Mouse (Mus musculus): ENCODE measurements around the gene Grk6. TPM values are rescaled to one million over a fixed set of nuclear protein-coding genes. Genes with fewer than 3 reads are reported as not detected.

Grk6 gene
- polyA plus RNA-seq, 1 experiment from 2014 or later: 58.5 TPM

- Histone ChIP-seq H3K36me3 (peaks cover 16% of the 10 kb centered on the region), H3K9ac (replicated peaks) (no peak overlapping the region), H3K27me3 (peaks cover 5% of the 10 kb centered on the region), H3K4me1 (peaks cover 29% of the 10 kb centered on the region), H3K27ac (replicated peaks) (0 out of 2 replicates have a peak overlapping the region, but pooled peaks have one; percentile 15), H3K4me3 (no peak overlapping the region), H3K9me3 (no peaks in the 10 kb centered on the region), H3K4me2 (replicated peaks) (0 out of 2 replicates have a peak overlapping the region, but pooled peaks have one; percentile 11)
- 15% methylated on average over 4 of the region's 4 CpGs for WGBS
- no peak for ATAC-seq (ENCODE audit: low FRiP score, low read depth)
These were observed 50.8 kb downstream of the Grk6 start for GRCm38 (mm10) chr13:55495702-55496101.

- ATAC-seq (ENCODE audit: low FRiP score, low read depth): no peak
- H3K4me3 ChIP-seq: no peak overlapping the region
- no peak overlapping the region for H3K27ac ChIP-seq (replicated peaks)
- WGBS: 94% methylated on average over 6 of the region's 6 CpGs
- H3K4me1 ChIP-seq: peaks cover 29% of the 10 kb centered on the region
- no peaks in the 10 kb centered on the region for H3K9me3 ChIP-seq
- no peak overlapping the region for H3K9ac ChIP-seq (replicated peaks)
- H3K27me3 ChIP-seq: peaks cover 5% of the 10 kb centered on the region
- peaks cover 17% of the 10 kb centered on the region for H3K36me3 ChIP-seq
- no peak overlapping the region for H3K4me2 ChIP-seq (replicated peaks)
These were observed 51.8 kb downstream of the Grk6 start for GRCm38 (mm10) chr13:55496661-55497060.

- Histone ChIP-seq H3K36me3 (peaks cover 33% of the 10 kb centered on the region), H3K27me3 (peaks cover 5% of the 10 kb centered on the region), H3K27ac (replicated peaks) (no peak overlapping the region), H3K4me1 (peaks cover 29% of the 10 kb centered on the region), H3K4me2 (replicated peaks) (no peak overlapping the region), H3K9me3 (no peaks in the 10 kb centered on the region), H3K9ac (replicated peaks) (no peak overlapping the region), H3K4me3 (no peak overlapping the region)
- no peak for ATAC-seq (ENCODE audit: low FRiP score, low read depth)
- WGBS: 56% methylated on average over 11 of the region's 11 CpGs
These were observed 54.0 kb downstream of the Grk6 start for GRCm38 (mm10) chr13:55498906-55499305.

- Histone ChIP-seq H3K4me1 (peaks cover 15% of the 10 kb centered on the region), H3K4me2 (replicated peaks) (no peak overlapping the region), H3K9me3 (no peaks in the 10 kb centered on the region), H3K27ac (replicated peaks) (no peak overlapping the region), H3K9ac (replicated peaks) (no peak overlapping the region), H3K4me3 (no peak overlapping the region), H3K27me3 (no peaks in the 10 kb centered on the region), H3K36me3 (peaks cover 50% of the 10 kb centered on the region)
- no peak for ATAC-seq (ENCODE audit: low FRiP score, low read depth)
- WGBS: 88% methylated on average over 10 of the region's 10 CpGs
These were observed 55.7 kb downstream of the Grk6 start for GRCm38 (mm10) chr13:55500575-55500974.

GRCm38 (mm10) chr13:55502405-55502804 is 57.5 kb downstream of the Grk6 start:
- no peaks in the 10 kb centered on the region for H3K27me3 ChIP-seq
- H3K9me3 ChIP-seq: no peaks in the 10 kb centered on the region
- peaks cover 3% of the 10 kb centered on the region for H3K4me1 ChIP-seq
- H3K4me3 ChIP-seq: no peak overlapping the region
- ATAC-seq (ENCODE audit: low FRiP score, low read depth): no peak
- no peak overlapping the region for H3K27ac ChIP-seq (replicated peaks)
- peaks cover 68% of the 10 kb centered on the region for H3K36me3 ChIP-seq
- H3K9ac ChIP-seq (replicated peaks): no peak overlapping the region
- no peak overlapping the region for H3K4me2 ChIP-seq (replicated peaks)
- 90% methylated on average over 8 of the region's 8 CpGs for WGBS

- Histone ChIP-seq H3K27me3 (no peaks in the 10 kb centered on the region), H3K4me3 (no peak overlapping the region), H3K9me3 (no peaks in the 10 kb centered on the region), H3K4me2 (replicated peaks) (no peak overlapping the region), H3K27ac (replicated peaks) (no peak overlapping the region), H3K36me3 (peaks cover 74% of the 10 kb centered on the region), H3K9ac (replicated peaks) (no peak overlapping the region), H3K4me1 (no peaks in the 10 kb centered on the region)
- ATAC-seq (ENCODE audit: low FRiP score, low read depth): no peak
- WGBS: 87% methylated on average over 5 of the region's 5 CpGs
These were observed 59.5 kb downstream of the Grk6 start for GRCm38 (mm10) chr13:55504390-55504789.

GRCm38 (mm10) chr13:55505810-55506209 is 60.9 kb downstream of the Grk6 start:
- Histone ChIP-seq H3K27ac (replicated peaks) (no peak overlapping the region), H3K4me1 (peaks cover 8% of the 10 kb centered on the region), H3K4me3 (no peak overlapping the region), H3K9me3 (no peaks in the 10 kb centered on the region), H3K9ac (replicated peaks) (no peak overlapping the region), H3K36me3 (peaks cover 72% of the 10 kb centered on the region), H3K27me3 (no peaks in the 10 kb centered on the region), H3K4me2 (replicated peaks) (no peak overlapping the region)
- 93% methylated on average over 9 of the region's 9 CpGs for WGBS
- no peak for ATAC-seq (ENCODE audit: low FRiP score, low read depth)

GRCm38 (mm10) chr13:55506697-55507096 is 61.8 kb downstream of the Grk6 start:
- 91% methylated on average over 10 of the region's 10 CpGs for WGBS
- no peak for ATAC-seq (ENCODE audit: low FRiP score, low read depth)
- no peak overlapping the region for H3K4me3 ChIP-seq
- H3K4me2 ChIP-seq (replicated peaks): no peak overlapping the region
- no peak overlapping the region for H3K9ac ChIP-seq (replicated peaks)
- H3K4me1 ChIP-seq: peaks cover 17% of the 10 kb centered on the region
- H3K9me3 ChIP-seq: no peaks in the 10 kb centered on the region
- peaks cover 72% of the 10 kb centered on the region for H3K36me3 ChIP-seq
- H3K27me3 ChIP-seq: no peaks in the 10 kb centered on the region
- H3K27ac ChIP-seq (replicated peaks): no peak overlapping the region

GRCm38 (mm10) chr13:55507877-55508276 is 63.0 kb downstream of the Grk6 start:
- Histone ChIP-seq H3K9ac (replicated peaks) (no peak overlapping the region), H3K9me3 (no peaks in the 10 kb centered on the region), H3K4me2 (replicated peaks) (no peak overlapping the region), H3K27me3 (no peaks in the 10 kb centered on the region), H3K4me1 (peaks cover 26% of the 10 kb centered on the region), H3K27ac (replicated peaks) (no peak overlapping the region), H3K36me3 (peaks cover 65% of the 10 kb centered on the region), H3K4me3 (no peak overlapping the region)
- 58% methylated on average over 11 of the region's 11 CpGs for WGBS
- no peak for ATAC-seq (ENCODE audit: low FRiP score, low read depth)

GRCm38 (mm10) chr13:55508531-55508930 is 63.7 kb downstream of the Grk6 start:
- ATAC-seq (ENCODE audit: low FRiP score, low read depth): no peak
- H3K36me3 ChIP-seq: peaks cover 59% of the 10 kb centered on the region
- H3K4me3 ChIP-seq: no peak overlapping the region
- H3K27ac ChIP-seq (replicated peaks): no peak overlapping the region
- WGBS: 91% methylated on average over 10 of the region's 10 CpGs
- H3K9me3 ChIP-seq: no peaks in the 10 kb centered on the region
- no peaks in the 10 kb centered on the region for H3K27me3 ChIP-seq
- H3K4me2 ChIP-seq (replicated peaks): no peak overlapping the region
- H3K4me1 ChIP-seq: peaks cover 26% of the 10 kb centered on the region
- no peak overlapping the region for H3K9ac ChIP-seq (replicated peaks)

- Histone ChIP-seq H3K4me2 (replicated peaks) (peak overlapping the region; percentile 79), H3K9ac (replicated peaks) (0 out of 2 replicates have a peak overlapping the region, but pooled peaks have one; percentile 24), H3K4me3 (0 out of 2 replicates have a peak overlapping the region, but pooled peaks have one; percentile 9), H3K9me3 (no peaks in the 10 kb centered on the region), H3K4me1 (peaks cover 26% of the 10 kb centered on the region), H3K36me3 (peaks cover 42% of the 10 kb centered on the region), H3K27me3 (peaks cover 12% of the 10 kb centered on the region; the same call in 1 of the 2 replicates), H3K27ac (replicated peaks) (peak overlapping the region; percentile 52; the same call in 1 of the 2 replicates)
- 46% methylated on average over 3 of the region's 3 CpGs for WGBS
- ATAC-seq (ENCODE audit: low FRiP score, low read depth): no peak
These were observed 65.4 kb downstream of the Grk6 start for GRCm38 (mm10) chr13:55510332-55510667.

All from midbrain, embryonic 12.5 days (tissue).